Mouse (Mus musculus): ENCODE results near the gene Ccdc71.

Gene Ccdc71

GRCm38 (mm10) chr9:108489702-108490558 is 29.6 kb downstream of the Ccdc71 start:
- DNase-seq (ENCODE audit: low spot score): no peak

- DNase-seq (ENCODE audit: low spot score): peak; percentile 96
These were observed 30.4 kb downstream of the Ccdc71 start, which contains the start of gene Usp19 for GRCm38 (mm10) chr9:108490559-108491285. TSS of gene Usp19 (plus strand) at chr9:108490602.

- no peak for DNase-seq (ENCODE audit: low spot score)
These were observed 30.9 kb downstream of the Ccdc71 start for GRCm38 (mm10) chr9:108491286-108491580.

GRCm38 (mm10) chr9:108492043-108492750 is 31.9 kb downstream of the Ccdc71 start:
- no peak for DNase-seq (ENCODE audit: low spot score)

- no peak for DNase-seq (ENCODE audit: low spot score)
These were observed 32.9 kb downstream of the Ccdc71 start for GRCm38 (mm10) chr9:108493246-108493645.

DNA sequence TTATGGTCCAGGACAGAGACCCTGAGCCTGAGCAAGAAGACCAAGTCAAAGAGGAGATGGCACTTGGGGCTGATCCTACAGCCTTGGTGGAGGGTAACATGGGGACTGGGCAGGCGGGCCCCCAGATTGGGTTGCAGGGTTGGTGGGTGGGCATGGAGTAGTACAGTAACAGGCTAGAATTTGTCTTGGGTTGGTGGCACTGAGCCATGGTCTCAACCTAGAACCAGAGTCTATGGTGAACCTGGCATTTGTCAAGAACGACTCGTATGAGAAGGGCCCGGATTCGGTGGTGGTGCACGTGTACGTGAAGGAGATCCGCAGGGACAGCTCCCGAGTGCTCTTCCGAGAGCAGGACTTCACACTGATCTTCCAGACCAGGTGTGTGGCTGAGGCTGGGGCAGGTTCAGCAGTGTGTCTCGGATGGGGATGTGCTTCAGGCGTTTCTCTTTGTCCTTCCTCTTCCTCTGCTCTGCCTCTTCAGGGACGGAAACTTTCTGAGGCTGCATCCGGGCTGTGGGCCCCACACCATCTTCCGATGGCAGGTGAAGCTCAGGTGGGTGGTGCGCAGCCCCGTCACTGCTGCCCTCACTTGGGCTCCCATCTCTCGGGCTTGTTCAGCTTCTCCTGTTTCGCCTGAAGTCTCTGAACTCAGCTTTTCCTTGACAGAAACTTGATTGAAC is 34.0 kb downstream of the Ccdc71 start:
- no peak for DNase-seq (ENCODE audit: low spot score)

- DNase-seq (ENCODE audit: low spot score): no peak
These were observed 34.6 kb downstream of the Ccdc71 start for GRCm38 (mm10) chr9:108494905-108495304.

GRCm38 (mm10) chr9:108499231-108499630 is 38.9 kb downstream of the Ccdc71 start:
- no peak for DNase-seq (ENCODE audit: low spot score)

DNA sequence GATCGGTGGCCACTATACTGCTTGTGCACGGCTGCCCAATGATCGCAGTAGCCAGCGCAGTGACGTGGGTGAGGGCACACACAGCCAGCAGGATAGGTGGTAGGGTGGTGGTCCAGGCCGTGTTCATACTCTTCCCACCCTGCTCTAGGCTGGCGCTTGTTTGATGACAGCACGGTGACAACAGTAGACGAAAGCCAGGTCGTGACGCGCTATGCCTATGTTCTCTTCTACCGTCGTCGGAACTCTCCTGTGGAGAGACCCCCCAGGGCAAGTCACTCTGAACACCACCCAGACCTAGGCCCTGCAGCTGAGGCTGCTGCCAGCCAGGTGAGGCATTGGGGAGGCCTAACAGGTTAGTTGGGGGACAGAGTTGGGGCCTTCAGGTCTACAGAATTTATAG is 39.6 kb downstream of the Ccdc71 start:
- no peak for DNase-seq (ENCODE audit: low spot score)

- DNase-seq (ENCODE audit: low spot score): no peak
These were observed 46.6 kb downstream of the Ccdc71 start for GRCm38 (mm10) chr9:108506901-108507300.

- peak; percentile 95 for DNase-seq (ENCODE audit: low spot score)
These were observed 47.5 kb downstream of the Ccdc71 start, which contains the start of gene Qars for GRCm38 (mm10) chr9:108507619-108508434. TSS of gene Qars (plus strand) at chr9:108507706.

DNA sequence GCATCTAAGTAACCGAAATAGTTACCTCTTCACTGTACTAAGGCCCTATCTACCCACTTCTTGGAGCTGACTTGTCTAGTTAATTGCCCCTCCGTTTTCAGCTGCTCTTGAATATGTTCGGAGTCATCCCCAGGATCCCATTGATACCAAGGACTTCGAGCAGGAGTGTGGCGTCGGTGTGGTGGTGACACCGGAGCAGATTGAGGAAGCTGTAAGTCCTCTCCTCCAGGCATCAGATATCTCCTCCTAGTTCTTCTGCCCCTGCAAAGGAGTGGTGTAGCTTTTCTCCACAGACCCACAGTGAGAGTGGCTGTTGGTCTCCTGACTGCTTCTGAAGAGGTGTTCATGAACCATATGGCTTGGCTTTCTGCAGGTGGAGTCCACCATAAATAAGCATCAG is 48.4 kb downstream of the Ccdc71 start:
- no peak for DNase-seq (ENCODE audit: low spot score)
